In the genomic region with DNA sequence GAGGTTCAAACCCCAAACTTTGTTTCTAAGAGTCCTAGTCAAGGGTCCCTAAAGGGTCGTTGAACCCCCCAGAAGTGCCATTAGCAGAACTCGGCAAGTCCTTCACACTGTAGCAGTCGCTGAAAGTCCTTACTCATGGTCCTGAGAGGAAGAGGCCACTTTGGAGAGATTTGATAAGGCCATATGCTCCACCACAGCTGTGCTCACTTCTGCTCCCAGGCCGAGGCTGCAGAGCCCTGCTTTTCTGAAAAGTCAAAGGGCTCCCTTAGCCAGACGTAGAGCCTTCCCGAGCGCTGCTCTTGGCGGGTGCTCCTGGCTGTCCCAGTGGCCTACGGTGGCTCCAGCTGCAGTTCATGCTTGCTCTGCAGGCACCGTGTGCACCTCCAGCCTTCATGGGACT, we compare ENCODE assay signal across 21 mouse cellular contexts. TPM values are rescaled to one million over a fixed set of nuclear protein-coding genes. Genes with fewer than 3 reads are reported as not detected.
DNase-seq lines count a peak whose midpoint lies in the region; ATAC-seq and TF ChIP-seq lines count a peak whose summit lies in the region.
"Had no signal": no experiment of that assay in that cellular context is flagged by ENCODE, and none has a peak within 500 bp of the region (broad histone marks: within the 10 kb centered on the region; RNA-seq: fewer than 3 reads in every experiment).

No protein-coding gene starts in this region.

- no peak overlapping the region for H3K27ac ChIP-seq in heart, embryonic 15.5 days
- H3K27ac ChIP-seq in lung, postnatal 0 days (ENCODE audit: low read length): no peak overlapping the region
- no peak overlapping the region for H3K27ac ChIP-seq in liver, embryonic 12.5 days
- H3K27ac ChIP-seq in neural tube, embryonic 15.5 days (replicated peaks): no peak overlapping the region
- H3K27ac ChIP-seq: forebrain, embryonic 15.5 days; heart, embryonic 13.5 days; hindbrain, embryonic 12.5 days; liver, embryonic 14.5 days; midbrain, embryonic 12.5 days had no signal

- H3K4me1 ChIP-seq in heart, embryonic 15.5 days (replicated peaks): peaks cover 15% of the 10 kb centered on the region
- H3K4me1 ChIP-seq in lung, postnatal 0 days (ENCODE audit: insufficient read depth, low read depth, low read length): no peaks in the 10 kb centered on the region
- H3K4me1 ChIP-seq in lung, adult 2 months (ENCODE audit: control insufficient read depth, insufficient read depth, low read length): no peaks in the 10 kb centered on the region
- H3K4me1 ChIP-seq in liver, embryonic 12.5 days: peaks cover 12% of the 10 kb centered on the region
- no peaks in the 10 kb centered on the region for H3K4me1 ChIP-seq in neural tube, embryonic 15.5 days
- H3K4me1 ChIP-seq: hindbrain, embryonic 12.5 days; midbrain, embryonic 12.5 days had no signal

- TF ChIP-seq CTCF in lung, postnatal 0 days (IDR thresholded peaks at IDR 0.05): no peak
- TF ChIP-seq CTCF in lung, adult 2 months (IDR thresholded peaks at IDR 0.05; ENCODE audit: insufficient read depth, low read length): no peak

- TF ChIP-seq EP300 in lung, postnatal 0 days (IDR thresholded peaks at IDR 0.05): no peak

- H3K4me3 ChIP-seq in heart, embryonic 15.5 days: no peak overlapping the region
- no peak overlapping the region for H3K4me3 ChIP-seq in lung, postnatal 0 days (ENCODE audit: low read depth, low read length)
- H3K4me3 ChIP-seq in lung, adult 2 months (replicated peaks; ENCODE audit: extremely low read depth, low read depth, low read length): no peak overlapping the region
- no peak overlapping the region for H3K4me3 ChIP-seq in liver, embryonic 12.5 days
- no peak overlapping the region for H3K4me3 ChIP-seq in neural tube, embryonic 15.5 days (replicated peaks)
- H3K4me3 ChIP-seq: forebrain, embryonic 15.5 days; heart, embryonic 13.5 days; hindbrain, embryonic 12.5 days; midbrain, embryonic 12.5 days had no signal

- TF ChIP-seq POLR2A in lung, adult 2 months (IDR thresholded peaks at IDR 0.05; ENCODE audit: borderline replicate concordance, extremely low read depth, low read depth, low read length): no peak

- no peak overlapping the region for H3K9ac ChIP-seq in heart, embryonic 15.5 days
- no peak overlapping the region for H3K9ac ChIP-seq in lung, postnatal 0 days (replicated peaks; ENCODE audit: low read depth)
- H3K9ac ChIP-seq in liver, embryonic 12.5 days: no peak overlapping the region
- H3K9ac ChIP-seq in neural tube, embryonic 15.5 days (replicated peaks): no peak overlapping the region
- H3K9ac ChIP-seq: forebrain, embryonic 15.5 days; heart, embryonic 13.5 days; hindbrain, embryonic 12.5 days; liver, embryonic 14.5 days; midbrain, embryonic 12.5 days had no signal

- 0 out of 2 replicates have a peak, but pooled peaks have one; percentile 53 for ATAC-seq in heart, embryonic 15.5 days (replicated peaks; ENCODE audit: insufficient number of reproducible peaks, insufficient read depth, low FRiP score, low read depth)
- ATAC-seq in lung, postnatal 0 days: 0 out of 2 replicates have a peak, but pooled peaks have one; percentile 17
- peak; percentile 65; the same call in 1 of the 2 replicates for ATAC-seq in liver, embryonic 12.5 days
- ATAC-seq in megakaryocyte-erythroid progenitor cell, adult 5-6 weeks (replicated peaks; ENCODE audit: low FRiP score, low TSS enrichment, poor library complexity, severe bottlenecking): peak; percentile 54
- no peak for ATAC-seq in neural tube, embryonic 15.5 days (ENCODE audit: low FRiP score)
- ATAC-seq: forebrain, embryonic 15.5 days; intestine, postnatal 0 days had no signal

- 34% methylated on average over 10 of the region's 10 CpGs for whole genome bisulfite sequencing in heart, embryonic 15.5 days
- WGBS in lung, postnatal 0 days: 46% methylated on average over 10 of the region's 10 CpGs
- WGBS in lung, adult 2 months: 66% methylated on average over 10 of the region's 10 CpGs
- WGBS in liver, embryonic 12.5 days (ENCODE audit: insufficient replicate concordance): 20% methylated on average over 10 of the region's 10 CpGs
- 84% methylated on average over 10 of the region's 10 CpGs for WGBS in neural tube, embryonic 15.5 days

- H3K4me2 ChIP-seq in heart, embryonic 15.5 days: no peak overlapping the region
- no peak overlapping the region for H3K4me2 ChIP-seq in lung, postnatal 0 days (replicated peaks; ENCODE audit: low read depth, low read length)
- H3K4me2 ChIP-seq in liver, embryonic 12.5 days: no peak overlapping the region
- H3K4me2 ChIP-seq in neural tube, embryonic 15.5 days: no peak overlapping the region
- H3K4me2 ChIP-seq: forebrain, embryonic 15.5 days; heart, embryonic 13.5 days; hindbrain, embryonic 12.5 days; midbrain, embryonic 12.5 days had no signal

- 0 out of 2 replicates have a peak, but pooled peaks cover 4% of the 10 kb centered on the region for H3K36me3 ChIP-seq in heart, embryonic 15.5 days
- peaks cover 11% of the 10 kb centered on the region; the same call in 1 of the 2 replicates for H3K36me3 ChIP-seq in lung, postnatal 0 days (ENCODE audit: insufficient read depth, low read length)
- H3K36me3 ChIP-seq in liver, embryonic 12.5 days: peaks cover 20% of the 10 kb centered on the region
- H3K36me3 ChIP-seq in neural tube, embryonic 15.5 days: no peaks in the 10 kb centered on the region
- H3K36me3 ChIP-seq: forebrain, embryonic 15.5 days; G1E; hindbrain, embryonic 12.5 days; midbrain, embryonic 12.5 days had no signal

- no peaks in the 10 kb centered on the region for H3K9me3 ChIP-seq in heart, embryonic 15.5 days (replicated peaks)
- H3K9me3 ChIP-seq in lung, postnatal 0 days (ENCODE audit: low read length): no peaks in the 10 kb centered on the region
- H3K9me3 ChIP-seq in liver, embryonic 12.5 days (replicated peaks): no peaks in the 10 kb centered on the region
- H3K9me3 ChIP-seq in neural tube, embryonic 15.5 days (replicated peaks): no peaks in the 10 kb centered on the region
- H3K9me3 ChIP-seq: forebrain, embryonic 15.5 days; G1E; heart, embryonic 13.5 days; hindbrain, embryonic 12.5 days; midbrain, embryonic 12.5 days had no signal

- H3K27me3 ChIP-seq in heart, embryonic 15.5 days: no peaks in the 10 kb centered on the region
- no peaks in the 10 kb centered on the region for H3K27me3 ChIP-seq in lung, postnatal 0 days (replicated peaks; ENCODE audit: insufficient read depth, low read length)
- H3K27me3 ChIP-seq in liver, embryonic 12.5 days (replicated peaks): no peaks in the 10 kb centered on the region
- H3K27me3 ChIP-seq in neural tube, embryonic 15.5 days (replicated peaks): no peaks in the 10 kb centered on the region
- H3K27me3 ChIP-seq: forebrain, embryonic 15.5 days; heart, embryonic 13.5 days; hindbrain, embryonic 12.5 days; midbrain, embryonic 12.5 days had no signal

- no peak for DNase-seq in heart, postnatal 4 days
- DNase-seq in lung, postnatal 0 days (ENCODE audit: low spot score): no peak
- no peak for DNase-seq in lung, adult 2 months
- DNase-seq in thymus, postnatal 25 days: no peak
- DNase-seq: adrenal gland, postnatal 10 days; gastrocnemius, postnatal 14 days; kidney, postnatal 36 days; layer of hippocampus, postnatal 36 days; lung, postnatal 36 days; right cerebral cortex, postnatal 14 days had no signal

RNA-seq across cellular contexts. Expression of a gene that starts 49.4 kb away (rescaled TPM):
- 51.6 and 52.8 TPM in 2 replicates for polyA plus RNA-seq in heart, embryonic 15.5 days (2015; fragmentation: Nextera tagmentation; extraction: Ambion mirVana)
- total RNA-seq in heart, postnatal 4 days (2021): 10 to 100 TPM; 43.5 to 46.5 TPM
- 127 and 148 TPM in 2 replicates for polyA plus RNA-seq in lung, postnatal 0 days (2015; fragmentation: Nextera tagmentation; extraction: Ambion mirVana)
- polyA plus RNA-seq in lung, adult 2 months (2012; rRNA removed): 54.3 and 63.0 TPM in 2 replicates
- polyA plus RNA-seq in liver, embryonic 12.5 days (2016; fragmentation: Nextera tagmentation; extraction: Ambion mirVana): 43.3 and 44.3 TPM in 2 replicates
- 59.5 and 59.6 TPM in 2 replicates for total RNA-seq in megakaryocyte-erythroid progenitor cell, adult 5-6 weeks (2014; fragmentation: Nextera tagmentation)
- total RNA-seq in megakaryocyte-erythroid progenitor cell, adult 5-6 weeks (2017): 59.5 and 64.0 TPM in 2 replicates
- polyA plus RNA-seq in neural tube, embryonic 15.5 days (2015; fragmentation: Nextera tagmentation; extraction: Ambion mirVana): 28.2 and 35.3 TPM in 2 replicates
